Mouse (Mus musculus): ENCODE results near the gene Prr14.

Gene Prr14

GRCm38 (mm10) chr7:127513016-127513390, 53.6 kb downstream of the Prr14 start:
- no peak for DNase-seq

GRCm38 (mm10) chr7:127513781-127514180, 54.4 kb downstream of the Prr14 start:
- DNase-seq, result peak; percentile 27

GRCm38 (mm10) chr7:127515846-127516245, 56.4 kb downstream of the Prr14 start:
- DNase-seq, result no peak

GRCm38 (mm10) chr7:127516344-127516743, 56.9 kb downstream of the Prr14 start:
- DNase-seq, result no peak

GRCm38 (mm10) chr7:127519284-127519683, 59.9 kb downstream of the Prr14 start, which contains the start of gene Gm42715:
Gene Gm42715 (plus strand): TSS chr7:127519584.
- no peak for DNase-seq

Data from kidney, adult 11 months (tissue).